Mouse (Mus musculus): ENCODE data around the gene Zdhhc14.
A peak's percentile ranks its signal among the peaks of the same experiment; 100 is the strongest.

Gene Zdhhc14

DNA sequence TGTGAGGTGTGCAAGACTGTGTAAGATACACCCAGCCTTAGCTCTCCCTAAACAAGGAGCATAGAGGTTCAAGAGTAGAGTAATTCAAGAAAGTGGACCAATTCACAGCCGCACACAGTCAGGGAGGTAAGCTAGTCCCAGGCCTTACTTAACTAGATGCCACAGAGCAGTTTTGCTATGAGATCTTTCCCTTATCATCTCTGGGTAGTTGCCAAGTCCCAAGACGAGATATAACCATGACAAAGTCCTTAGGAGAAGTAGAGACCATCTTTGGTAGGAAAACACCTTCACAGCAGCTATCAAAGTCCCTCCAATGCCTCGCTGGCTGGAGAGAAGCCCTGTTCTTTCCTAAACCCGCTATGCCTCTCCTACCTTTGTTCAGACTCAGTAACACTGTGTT lies 301.2 kb downstream of the Zdhhc14 start:
- DNase-seq, result no peak

DNA sequence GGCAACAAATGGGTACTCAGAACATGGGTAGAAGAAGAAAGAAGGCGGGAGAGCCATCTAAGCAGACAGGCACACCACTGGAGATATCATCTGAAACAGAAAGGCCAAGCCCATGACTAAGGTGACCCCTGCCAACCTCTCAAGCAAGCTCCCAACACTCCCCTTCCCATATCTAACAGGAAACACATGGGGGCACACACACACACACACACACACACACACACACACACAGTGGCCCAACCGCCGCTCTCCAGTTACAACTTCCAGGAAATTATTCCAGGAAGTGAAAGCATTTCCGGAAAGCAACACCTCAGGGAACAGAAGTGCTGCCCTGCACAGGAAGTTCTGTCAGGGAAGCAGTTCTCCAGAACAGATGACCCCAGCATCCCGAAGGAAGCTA lies 301.9 kb downstream of the Zdhhc14 start:
- DNase-seq, result peak; percentile 33 to 55

DNA sequence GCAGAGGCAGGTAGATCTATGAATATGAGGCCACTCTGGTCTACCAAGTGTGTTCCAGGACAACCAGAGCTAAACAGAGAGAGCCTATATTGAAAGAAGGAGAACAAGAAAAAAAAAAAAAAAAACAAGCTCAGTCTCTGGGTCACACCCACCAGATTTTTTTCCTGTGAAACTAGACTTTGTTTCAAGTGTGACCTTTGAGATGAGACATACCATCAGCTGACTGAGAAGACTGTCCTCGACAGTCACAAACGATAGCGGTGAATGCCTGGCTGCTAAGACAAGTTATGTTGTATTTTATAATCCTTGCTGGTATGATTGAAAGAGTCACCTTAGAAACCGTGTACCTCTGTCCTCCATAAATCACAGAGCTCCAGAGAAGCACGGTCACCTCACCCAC lies 303.0 kb downstream of the Zdhhc14 start:
- no peak for DNase-seq

DNA sequence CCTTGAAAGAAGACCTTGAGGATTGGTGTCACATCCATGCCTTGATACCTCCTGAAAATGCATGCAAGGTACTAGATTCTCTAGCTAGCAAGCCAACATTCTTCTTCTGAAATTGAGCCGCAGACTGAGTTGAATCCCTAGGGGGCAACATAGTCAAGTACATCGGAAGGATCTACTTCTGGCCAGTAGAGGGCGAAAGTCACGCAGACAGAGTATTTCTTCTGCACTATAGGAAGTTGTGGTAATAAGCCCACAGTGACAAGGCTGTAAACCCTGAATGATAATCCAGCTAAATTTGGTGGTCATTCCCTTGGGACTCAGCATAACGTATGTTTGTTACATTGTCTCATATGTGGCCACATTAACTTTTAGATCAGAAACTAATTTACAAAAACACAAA lies 303.5 kb downstream of the Zdhhc14 start:
- peak; percentile 78 to 84 for DNase-seq

DNA sequence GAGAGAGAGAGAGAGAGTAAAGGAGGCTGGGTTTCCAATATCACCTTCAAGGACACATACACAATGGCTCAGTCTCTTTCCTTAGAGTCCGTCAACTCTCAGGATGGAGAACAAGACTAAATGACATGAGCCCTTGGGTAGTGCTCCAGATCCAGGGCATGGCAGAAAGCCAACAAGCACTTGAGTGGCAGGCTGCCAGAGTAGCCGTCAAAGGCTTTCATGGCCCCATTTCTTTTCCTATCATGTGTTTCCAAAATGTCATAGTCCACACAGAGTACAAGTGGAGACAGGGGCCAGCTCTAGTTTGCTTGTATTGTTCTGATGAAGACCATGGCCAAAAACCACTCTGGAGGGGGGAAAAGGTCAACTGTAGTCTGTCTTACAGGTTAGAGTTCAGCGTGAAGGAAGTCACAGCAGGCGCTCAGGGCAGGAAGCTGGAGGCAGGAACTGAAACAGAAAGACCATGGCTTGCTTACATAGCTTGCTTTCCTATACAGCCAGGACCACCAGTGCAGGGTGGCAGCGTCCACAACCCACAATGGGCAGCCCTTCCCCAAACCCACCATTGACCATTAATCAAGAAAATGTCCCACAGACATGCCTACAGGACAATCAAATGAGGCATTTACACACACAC lies 304.9 kb downstream of the Zdhhc14 start:
- DNase-seq, result peak; percentile 65 to 76

DNA sequence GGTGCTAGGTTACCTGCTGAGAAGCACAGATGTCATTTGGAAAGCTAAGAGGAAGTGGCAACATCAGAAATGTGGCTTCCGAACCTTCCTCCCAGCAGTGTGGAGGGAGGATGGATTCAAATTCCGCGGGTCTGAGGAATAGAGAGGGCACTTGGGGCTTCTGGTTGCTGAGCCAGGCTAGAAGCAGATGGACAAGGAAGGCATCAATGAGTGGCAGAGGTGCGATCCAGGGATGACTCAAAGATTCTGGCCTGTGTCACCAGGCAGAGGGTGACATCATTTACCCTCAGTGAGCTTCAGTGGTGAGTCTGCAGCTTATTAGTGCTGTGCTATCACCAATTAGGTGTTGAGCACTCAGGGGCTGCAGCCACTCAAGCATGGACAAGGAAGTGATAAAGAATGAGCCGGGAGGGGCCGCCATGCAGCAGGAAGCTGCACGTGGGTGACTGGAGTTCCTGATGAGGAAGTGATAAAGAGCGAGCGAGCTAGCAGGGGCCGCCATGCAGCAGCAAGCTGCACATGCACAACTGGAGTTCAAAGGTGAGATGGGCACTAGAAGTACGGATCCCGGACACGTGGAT lies 306.0 kb downstream of the Zdhhc14 start:
- no peak for DNase-seq

DNA sequence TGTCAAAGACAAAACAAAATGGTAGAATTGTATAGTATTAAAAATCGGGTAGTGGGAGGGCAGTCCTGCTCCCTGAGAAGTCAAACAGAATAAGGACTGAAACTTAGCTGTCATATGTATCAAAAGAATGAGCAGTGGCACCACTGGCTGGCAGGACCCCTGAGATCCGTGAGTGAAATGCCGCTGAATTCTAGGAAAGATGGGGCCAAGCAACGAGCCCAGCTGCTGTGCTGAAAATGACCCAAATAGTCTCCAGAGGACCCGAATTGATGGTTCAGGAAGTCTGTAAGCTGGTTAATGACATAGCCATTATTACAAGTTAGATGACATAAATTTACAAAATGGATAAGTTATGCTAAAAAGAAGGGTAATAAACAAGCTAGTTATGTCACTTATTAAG lies 306.5 kb downstream of the Zdhhc14 start:
- DNase-seq, result no peak

DNA sequence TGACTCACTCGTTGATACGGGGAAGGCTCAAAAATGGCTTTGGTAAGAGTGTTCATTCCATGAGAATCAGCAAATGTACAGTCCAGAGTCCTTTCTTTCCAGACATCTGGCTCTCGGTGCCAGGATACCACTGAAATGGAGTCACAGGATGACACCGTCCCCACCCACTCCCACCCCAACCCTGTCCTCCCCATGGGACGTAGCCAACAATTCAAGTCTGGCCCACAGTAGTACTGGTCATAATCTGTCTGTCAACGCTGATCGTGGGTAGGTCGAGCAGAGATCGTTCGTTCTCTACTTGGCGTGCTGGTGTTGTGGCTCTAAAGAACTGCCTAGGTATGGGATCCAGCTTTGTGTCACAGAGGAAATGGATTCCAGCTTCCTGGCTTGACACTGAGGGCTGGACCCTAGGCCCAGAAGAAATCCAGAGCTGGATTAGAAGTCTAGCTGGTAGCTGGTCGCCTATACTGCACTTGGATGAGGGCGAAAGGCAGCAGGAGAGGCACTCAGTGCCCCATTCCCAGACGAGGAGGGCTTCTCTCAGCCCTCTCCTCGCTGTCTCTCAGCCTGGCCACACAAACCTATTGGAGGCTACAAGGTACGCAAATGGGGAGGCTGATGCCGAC lies 307.2 kb downstream of the Zdhhc14 start:
- DNase-seq, result no peak

DNA sequence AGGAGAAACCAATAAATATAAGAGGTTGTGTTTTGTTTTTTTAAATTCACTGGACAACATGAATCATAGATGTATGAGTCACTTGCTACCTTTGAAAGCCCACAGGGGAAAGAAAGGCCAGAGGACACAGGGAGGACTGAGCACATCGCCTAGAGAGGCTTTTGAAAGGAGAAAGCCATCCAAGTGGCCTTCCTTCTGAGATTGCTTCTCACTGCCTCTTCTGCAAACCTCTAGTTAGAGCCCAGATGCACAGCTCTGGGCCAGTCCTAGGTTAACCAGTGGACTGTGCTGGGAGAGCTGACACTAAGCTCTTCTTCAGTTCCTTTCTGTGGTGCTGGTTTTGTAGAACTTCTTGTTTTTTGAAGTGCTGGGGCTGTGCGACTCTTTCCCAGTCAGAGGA lies 307.9 kb downstream of the Zdhhc14 start:
- no peak for DNase-seq

DNA sequence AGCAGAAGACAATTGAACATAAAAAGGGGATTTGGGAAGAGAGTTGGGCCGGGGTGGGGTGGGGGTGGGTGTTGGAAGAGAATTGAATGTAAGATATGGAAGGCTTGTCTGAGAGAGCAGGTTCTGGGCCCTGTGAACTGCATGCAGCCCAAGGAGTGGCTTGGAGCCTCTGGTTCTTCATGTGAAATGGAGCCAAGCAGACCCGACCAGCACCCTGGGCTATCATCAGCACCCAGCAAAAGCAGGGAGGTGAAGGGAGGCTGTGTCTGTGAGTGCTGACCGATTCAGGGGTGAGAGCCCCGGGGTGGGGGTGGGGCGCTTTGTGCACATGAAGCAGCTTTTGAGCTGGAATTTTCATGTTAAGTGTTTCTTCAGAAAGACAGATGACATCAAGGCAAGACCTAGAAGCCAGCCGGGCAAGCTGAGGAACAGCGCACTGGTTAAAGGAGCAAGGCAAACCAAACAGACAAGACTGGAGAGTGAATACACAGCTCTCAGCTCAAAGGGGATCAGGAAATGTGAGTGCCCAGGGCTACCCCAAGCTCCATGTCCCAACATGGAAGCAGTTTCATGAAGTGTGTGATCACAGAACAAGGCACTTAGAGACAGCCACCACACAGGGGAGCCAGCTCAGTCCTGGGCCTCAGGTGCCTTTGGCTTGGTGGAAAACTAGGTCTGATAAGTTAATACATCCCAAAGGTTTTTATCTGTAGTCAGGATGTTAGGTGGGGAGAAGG lies 308.6 kb downstream of the Zdhhc14 start:
- DNase-seq, result no peak

DNA sequence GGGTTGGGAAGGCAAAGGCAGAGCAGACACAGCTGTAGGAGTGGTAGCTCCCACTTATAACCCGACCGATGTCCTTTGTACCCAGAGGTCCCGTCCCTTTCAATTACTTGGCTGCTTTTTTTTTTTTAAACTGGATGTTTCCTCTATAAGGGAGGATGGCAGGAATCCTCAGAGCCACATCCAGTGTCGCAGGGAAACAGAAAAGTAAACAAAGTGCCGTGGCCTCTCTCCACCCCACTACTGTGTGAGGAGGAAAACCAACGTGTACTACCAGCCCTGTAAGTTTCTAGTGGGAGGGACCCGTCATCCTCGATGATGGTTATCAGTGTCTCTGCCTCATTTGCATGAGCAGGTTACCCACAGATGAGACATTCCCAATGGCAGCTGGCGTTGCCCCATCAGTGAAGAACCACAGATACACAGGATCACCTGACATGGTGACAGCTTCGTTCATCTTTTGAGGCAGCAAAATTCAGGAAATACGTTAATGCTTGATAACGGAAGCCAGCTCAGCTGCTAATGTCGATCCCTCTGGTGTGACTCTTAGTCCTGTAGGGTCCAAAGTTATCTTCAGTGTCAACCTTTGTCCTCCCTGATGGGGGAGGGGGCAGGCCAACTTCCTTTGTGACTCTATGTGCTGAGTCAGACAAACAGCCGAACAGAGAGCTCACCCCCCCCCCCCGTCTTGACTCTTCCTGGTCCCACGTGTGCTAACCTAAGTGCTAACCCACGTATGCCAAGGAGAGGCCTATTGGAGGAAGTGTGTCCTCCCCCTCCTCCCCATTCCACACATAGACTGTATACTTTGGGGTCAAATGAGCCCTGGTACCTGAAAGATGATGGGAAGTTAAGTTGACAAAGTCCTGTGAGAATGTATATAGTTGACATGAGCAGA lies 309.7 kb downstream of the Zdhhc14 start:
- DNase-seq, result peak; percentile 61 to 68

DNA sequence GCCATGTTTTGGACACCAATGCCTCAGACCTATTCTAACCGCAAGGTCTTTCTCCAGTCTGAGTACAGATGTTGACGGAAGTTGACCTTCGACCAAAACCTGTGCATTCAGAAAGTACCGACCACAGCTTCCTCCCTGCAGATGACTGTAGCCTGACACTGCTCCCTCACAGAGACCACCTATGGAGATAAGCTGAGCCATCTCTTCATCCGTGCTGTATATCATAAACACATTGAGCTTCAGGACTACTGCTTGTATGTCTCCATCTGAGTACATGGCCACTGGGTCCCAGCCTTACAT lies 310.2 kb downstream of the Zdhhc14 start:
- DNase-seq, result no peak

All from kidney, adult 8-10 months (tissue).